Mouse (Mus musculus) megakaryocyte, embryonic 14.5 days (primary cell): ENCODE results near the gene Ankrd13d.

Experiments used
- FLI1 ChIP-seq: IDR thresholded peaks from 2 replicates; pipeline ENCODE4 v1.6.1; 2012; ENCODE audit warnings: low read length, inconsistent platforms, mixed read lengths
- GATA1 ChIP-seq: IDR thresholded peaks from 3 replicates; pipeline ENCODE4 v1.6.1; 2012; ENCODE audit warnings: mixed read lengths, low read length, inconsistent platforms, borderline replicate concordance

DNA sequence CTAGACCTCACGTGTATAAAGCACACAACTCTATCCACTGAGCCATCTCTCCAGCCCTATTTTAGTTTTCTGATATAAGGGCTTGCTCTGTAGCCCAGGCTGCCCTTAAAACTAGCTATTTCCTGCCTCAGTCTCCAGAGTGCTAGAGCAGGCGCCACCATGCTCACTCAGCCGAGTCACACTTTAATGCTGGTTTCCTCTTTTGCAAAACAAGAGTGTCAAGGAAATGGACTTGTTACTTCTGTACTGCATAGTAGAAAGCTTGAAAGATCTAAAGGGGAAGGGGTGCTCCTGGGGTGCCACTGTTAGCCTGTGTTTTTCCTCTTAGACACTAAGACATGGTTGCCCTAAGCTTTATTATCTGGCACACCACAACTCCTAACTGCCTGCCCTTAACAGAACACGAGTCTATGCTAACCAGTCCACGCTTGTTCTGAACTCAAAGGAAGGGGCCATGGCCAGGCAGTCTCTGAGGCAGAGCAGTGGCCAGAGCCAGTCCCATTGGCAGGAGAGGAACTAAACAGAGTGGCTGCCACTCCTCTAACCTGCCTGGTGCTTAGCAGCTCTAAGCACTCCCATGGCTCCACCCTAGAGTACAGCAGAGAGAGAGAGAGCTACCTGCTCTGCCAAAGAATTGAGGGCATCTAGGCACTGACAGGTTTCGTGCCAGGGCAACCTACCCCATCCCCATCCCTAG, 16.8 kb upstream of the Ankrd13d start:
- no peak for TF ChIP-seq GATA1
- no peak for TF ChIP-seq FLI1
